Comparison of ENCODE assay signal across 8 mouse cellular contexts in genomic region chr9:62421027-62421426, GRCm38 (mm10).
DNase-seq lines count a peak whose midpoint lies in the region; ATAC-seq and TF ChIP-seq lines count a peak whose summit lies in the region.

No protein-coding gene starts in this region.

- H3K79me2 ChIP-seq in heart, adult 2 months (replicated peaks; ENCODE audit: control insufficient read depth, insufficient read depth, low read length), result no peaks in the 10 kb centered on the region

- peak overlapping the region; percentile 80 for H3K9ac ChIP-seq in heart, adult 2 months (ENCODE audit: low read depth, low read length)
- no peak overlapping the region; the same call in 1 of the 2 replicates for H3K9ac ChIP-seq in intestine, postnatal 0 days (ENCODE audit: low read depth, low read length)
- no peak overlapping the region for H3K9ac ChIP-seq in midbrain, embryonic 15.5 days
- H3K9ac ChIP-seq in stomach, embryonic 14.5 days (replicated peaks; ENCODE audit: low read depth, low read length), result 0 out of 2 replicates have a peak overlapping the region, but pooled peaks have one; percentile 7

- peak overlapping the region; percentile 40 for H3K4me3 ChIP-seq in heart, adult 2 months
- H3K4me3 ChIP-seq in intestine, postnatal 0 days (ENCODE audit: low read depth, low read length), result peak overlapping the region; percentile 26; the same call in 1 of the 2 replicates
- H3K4me3 ChIP-seq in midbrain, embryonic 15.5 days, result no peak overlapping the region
- peak overlapping the region; percentile 10; the same call in 1 of the 2 replicates for H3K4me3 ChIP-seq in stomach, embryonic 14.5 days (ENCODE audit: low read depth, low read length)

- peak; percentile 98 for TF ChIP-seq POLR2A in heart, adult 2 months (IDR thresholded peaks at IDR 0.05; ENCODE audit: insufficient read depth, low read depth, low read length)

- peak overlapping the region; percentile 93 for H3K27ac ChIP-seq in heart, adult 2 months
- 0 out of 2 replicates have a peak overlapping the region, but pooled peaks have one; percentile 35 for H3K27ac ChIP-seq in intestine, postnatal 0 days (ENCODE audit: low read depth, low read length)
- H3K27ac ChIP-seq in midbrain, embryonic 15.5 days, result no peak overlapping the region
- peak overlapping the region; percentile 61; the same call in 1 of the 2 replicates for H3K27ac ChIP-seq in stomach, embryonic 14.5 days (ENCODE audit: low read length)

- peaks cover 18% of the 10 kb centered on the region for H3K4me1 ChIP-seq in heart, adult 2 months (ENCODE audit: control insufficient read depth, insufficient read depth, low read length)
- peaks cover 4% of the 10 kb centered on the region; the same call in 1 of the 2 replicates for H3K4me1 ChIP-seq in intestine, postnatal 0 days (replicated peaks; ENCODE audit: control insufficient read depth, insufficient read depth, low read length)
- H3K4me1 ChIP-seq in midbrain, embryonic 15.5 days, result no peaks in the 10 kb centered on the region; the same call in 1 of the 2 replicates
- 0 out of 2 replicates have a peak, but pooled peaks cover 4% of the 10 kb centered on the region for H3K4me1 ChIP-seq in stomach, embryonic 14.5 days (ENCODE audit: control insufficient read depth, insufficient read depth, low read length)

- no peaks in the 10 kb centered on the region for H3K9me3 ChIP-seq in intestine, postnatal 0 days (ENCODE audit: control insufficient read depth)
- no peaks in the 10 kb centered on the region for H3K9me3 ChIP-seq in midbrain, embryonic 15.5 days
- H3K9me3 ChIP-seq in stomach, embryonic 14.5 days (ENCODE audit: control insufficient read depth, low read depth, low read length), result no peaks in the 10 kb centered on the region; the same call in 1 of the 2 replicates

- H3K4me2 ChIP-seq in intestine, postnatal 0 days (replicated peaks; ENCODE audit: low read depth), result peak overlapping the region; percentile 69
- 0 out of 2 replicates have a peak overlapping the region, but pooled peaks have one; percentile 3 for H3K4me2 ChIP-seq in midbrain, embryonic 15.5 days
- H3K4me2 ChIP-seq in stomach, embryonic 14.5 days (replicated peaks; ENCODE audit: low read depth, low read length), result peak overlapping the region; percentile 49

- intact Hi-C loops in heart, adult 2 months (cut with DNase I), result loop anchor here (5.0 kb wide), 1 partner anchor 116 kb away; the partner anchor contains the start of gene Coro2b

- no peaks in the 10 kb centered on the region for H3K27me3 ChIP-seq in heart, adult 2 months (ENCODE audit: control insufficient read depth, insufficient read depth, low read length)
- H3K27me3 ChIP-seq in intestine, postnatal 0 days (replicated peaks; ENCODE audit: control insufficient read depth, insufficient read depth, low read length), result no peaks in the 10 kb centered on the region
- H3K27me3 ChIP-seq in midbrain, embryonic 15.5 days (replicated peaks), result no peaks in the 10 kb centered on the region
- H3K27me3 ChIP-seq in stomach, embryonic 14.5 days (ENCODE audit: control insufficient read depth, insufficient read depth, low read length), result no peaks in the 10 kb centered on the region

- DNase-seq in retina, postnatal 1 day, result peak; percentile 66
- no peak for DNase-seq in retina, embryonic 14.5 days (ENCODE audit: low spot score)
- DNase-seq in embryo, embryonic 9.5 days (ENCODE audit: extremely low spot score), result peak; percentile 81
- peak; percentile 92 for DNase-seq in heart, adult 2 months
- DNase-seq in liver, result peak; percentile 84

- 13% methylated on average over 13 of the region's 13 CpGs for WGBS in heart, adult 2 months
- WGBS in intestine, postnatal 0 days, result 3% methylated on average over 13 of the region's 13 CpGs
- WGBS in midbrain, embryonic 15.5 days, result 8% methylated on average over 13 of the region's 13 CpGs
- 3% methylated on average over 13 of the region's 13 CpGs for WGBS in stomach, embryonic 14.5 days

- TF ChIP-seq CTCF in heart, adult 2 months (IDR thresholded peaks at IDR 0.05), result no peak
- TF ChIP-seq CTCF in intestine, postnatal 0 days (IDR thresholded peaks at IDR 0.05; ENCODE audit: low read depth), result no peak

- TF ChIP-seq EP300 in heart, adult 2 months (IDR thresholded peaks at IDR 0.05; ENCODE audit: insufficient read depth, low read depth, low read length), result peak; percentile 75; the same call in 1 of the 2 replicates

- no peaks in the 10 kb centered on the region for H3K36me3 ChIP-seq in heart, adult 2 months (ENCODE audit: control insufficient read depth, insufficient read depth, low read length)
- H3K36me3 ChIP-seq in intestine, postnatal 0 days (ENCODE audit: control insufficient read depth, insufficient read depth), result no peaks in the 10 kb centered on the region
- peaks cover 4% of the 10 kb centered on the region; the same call in 1 of the 2 replicates for H3K36me3 ChIP-seq in midbrain, embryonic 15.5 days (replicated peaks)
- no peaks in the 10 kb centered on the region for H3K36me3 ChIP-seq in stomach, embryonic 14.5 days (ENCODE audit: control insufficient read depth, insufficient read depth, low read length)

- ATAC-seq in intestine, postnatal 0 days, result peak; percentile 68
- ATAC-seq in midbrain, embryonic 15.5 days (replicated peaks), result no peak
- peak; percentile 83 for ATAC-seq in stomach, embryonic 14.5 days (ENCODE audit: insufficient number of reproducible peaks, insufficient read depth, low FRiP score, low read depth)

Comparison
In these comparisons a context has a peak if more than half of its experiments do, and no peak if none do; other contexts are left out.
1. H3K9ac ChIP-seq: peak in heart, adult 2 months (single experiment) and stomach, embryonic 14.5 days (single experiment); none in intestine, postnatal 0 days (single experiment) and midbrain, embryonic 15.5 days (single experiment).
2. H3K4me2 ChIP-seq: peak in every context shown above with its lines; median percentile 69 in intestine, postnatal 0 days; 49 in stomach, embryonic 14.5 days; 3 in midbrain, embryonic 15.5 days.